ENCODE assay signal across 10 mouse cellular contexts in genomic region chr7:120934716-120935115, GRCm38 (mm10). TPM values are rescaled to one million over a fixed set of nuclear protein-coding genes. Genes with fewer than 3 reads are reported as not detected.
DNase-seq lines count a peak whose midpoint lies in the region; ATAC-seq and TF ChIP-seq lines count a peak whose summit lies in the region.
"Had no signal": no experiment of that assay in that cellular context is flagged by ENCODE, and none has a peak within 500 bp of the region (broad histone marks: within the 10 kb centered on the region; RNA-seq: fewer than 3 reads in every experiment).

No protein-coding gene starts in this region.

- no peaks in the 10 kb centered on the region for H3K27me3 ChIP-seq in heart, embryonic 10.5 days (ENCODE audit: insufficient read depth, poor library complexity, severe bottlenecking)
- no peaks in the 10 kb centered on the region for H3K27me3 ChIP-seq in stomach, postnatal 0 days (ENCODE audit: control insufficient read depth, insufficient read depth, low read length)
- H3K27me3 ChIP-seq: embryonic facial prominence, embryonic 15.5 days had no signal

- DNase-seq in heart, adult 11 months, result peak; percentile 94
- DNase-seq in heart, embryonic 10.5 days (ENCODE audit: low spot score), result no peak
- DNase-seq in frontal cortex, postnatal 36 days (ENCODE audit: low spot score in 2 of 2), result peak; percentile 44 to 62
- peak; percentile 52 to 71 for DNase-seq in kidney, postnatal 25 days
- DNase-seq in lung, postnatal 36 days, result peak; percentile 54
- DNase-seq in stomach, postnatal 0 days (ENCODE audit: low spot score), result peak; percentile 60

- 45% methylated on average over 5 of the region's 5 CpGs for WGBS in heart, embryonic 10.5 days
- 57% methylated on average over 5 of the region's 5 CpGs for WGBS in bone marrow, adult 2 months
- WGBS in stomach, postnatal 0 days, result 32% methylated on average over 5 of the region's 5 CpGs

- H3K9ac ChIP-seq in stomach, postnatal 0 days (ENCODE audit: low read length), result no peak overlapping the region
- H3K9ac ChIP-seq: embryonic facial prominence, embryonic 15.5 days had no signal

- H3K27ac ChIP-seq in heart, embryonic 10.5 days, result no peak overlapping the region
- H3K27ac ChIP-seq in bone marrow, adult 2 months (ENCODE audit: control insufficient read depth, insufficient read depth, low read depth, low read length, poor library complexity), result no peak overlapping the region
- no peak overlapping the region for H3K27ac ChIP-seq in stomach, postnatal 0 days (replicated peaks)
- H3K27ac ChIP-seq: embryonic facial prominence, embryonic 15.5 days had no signal

- H3K36me3 ChIP-seq in heart, embryonic 10.5 days, result peaks cover 99% of the 10 kb centered on the region
- H3K36me3 ChIP-seq in stomach, postnatal 0 days (ENCODE audit: control insufficient read depth, insufficient read depth, low read length), result peaks cover 43% of the 10 kb centered on the region

- no peaks in the 10 kb centered on the region for H3K9me3 ChIP-seq in heart, embryonic 10.5 days
- H3K9me3 ChIP-seq in stomach, postnatal 0 days (ENCODE audit: control insufficient read depth, low read length), result no peaks in the 10 kb centered on the region
- H3K9me3 ChIP-seq: embryonic facial prominence, embryonic 15.5 days had no signal

- TF ChIP-seq POLR2A in bone marrow, adult 2 months (IDR thresholded peaks at IDR 0.05; ENCODE audit: borderline replicate concordance, control insufficient read depth, low read depth, low read length), result no peak

- ATAC-seq in CD4-positive, CD25-positive, alpha-beta regulatory T cell, adult 4 months, result peak; percentile 94
- peak; percentile 67; the same call in 1 of the 2 replicates for ATAC-seq in stomach, postnatal 0 days (ENCODE audit: low FRiP score, low TSS enrichment)

- no peak for TF ChIP-seq EP300 in stomach, postnatal 0 days (optimal IDR thresholded peaks at IDR 0.05)

- no peak overlapping the region for H3K4me2 ChIP-seq in stomach, postnatal 0 days (replicated peaks; ENCODE audit: low read depth)
- H3K4me2 ChIP-seq: embryonic facial prominence, embryonic 15.5 days had no signal

- H3K4me1 ChIP-seq in heart, embryonic 10.5 days, result 0 out of 2 replicates have a peak, but pooled peaks cover 4% of the 10 kb centered on the region
- no peaks in the 10 kb centered on the region for H3K4me1 ChIP-seq in bone marrow, adult 2 months (ENCODE audit: control insufficient read depth, insufficient read depth, low read length)
- H3K4me1 ChIP-seq in stomach, postnatal 0 days (replicated peaks; ENCODE audit: control insufficient read depth, insufficient read depth), result no peaks in the 10 kb centered on the region
- H3K4me1 ChIP-seq: embryonic facial prominence, embryonic 15.5 days had no signal

- TF ChIP-seq CTCF in bone marrow, adult 2 months (IDR thresholded peaks at IDR 0.05; ENCODE audit: control insufficient read depth, insufficient read depth, low read length), result peak; percentile 77
- peak; percentile 92 for TF ChIP-seq CTCF in stomach, postnatal 0 days (IDR thresholded peaks at IDR 0.05; ENCODE audit: low read depth)

- no peak overlapping the region for H3K4me3 ChIP-seq in heart, embryonic 10.5 days
- H3K4me3 ChIP-seq in bone marrow, adult 2 months (replicated peaks; ENCODE audit: control insufficient read depth, low read depth, low read length), result no peak overlapping the region
- no peak overlapping the region for H3K4me3 ChIP-seq in stomach, postnatal 0 days (ENCODE audit: low read depth, low read length)
- H3K4me3 ChIP-seq: embryonic facial prominence, embryonic 15.5 days had no signal

RNA-seq across cellular contexts. Expression of gene Polr3e, which starts 17.2 kb away (rescaled TPM):
- polyA plus RNA-seq in heart, embryonic 10.5 days (2016; fragmentation: Nextera tagmentation; extraction: Ambion mirVana), result 32.3 and 36.9 TPM in 2 replicates
- polyA plus RNA-seq in CD4-positive, CD25-positive, alpha-beta regulatory T cell, adult 4 months (2017; shearing (Covaris generic)), result 10 to 100 TPM in 1 of 2 experiments, 1 to 10 TPM in 1; 8.1 to 15.8 TPM
- 6.5 and 14.2 TPM in 2 replicates for polyA plus RNA-seq in bone marrow, adult 2 months (2011; ENCODE audit: insufficient read depth, insufficient read length, low replicate concordance, missing spikeins)
- 16.1 and 17.7 TPM in 2 replicates for polyA plus RNA-seq in stomach, postnatal 0 days (2015; fragmentation: Nextera tagmentation; extraction: Ambion mirVana)

RNA-seq across cellular contexts. Expression of gene Cdr2, which starts 47.4 kb away (rescaled TPM):
- polyA plus RNA-seq in heart, embryonic 10.5 days (2016; fragmentation: Nextera tagmentation; extraction: Ambion mirVana), result 10.3 and 14.4 TPM in 2 replicates
- polyA plus RNA-seq in CD4-positive, CD25-positive, alpha-beta regulatory T cell, adult 4 months (2017; shearing (Covaris generic)), result 1 to 10 TPM in 1 of 2 experiments, under 1 TPM in 1; 0.43 to 1.6 TPM
- 104 and 196 TPM in 2 replicates for polyA plus RNA-seq in bone marrow, adult 2 months (2011; ENCODE audit: insufficient read depth, insufficient read length, low replicate concordance, missing spikeins)
- 5.0 and 5.6 TPM in 2 replicates for polyA plus RNA-seq in stomach, postnatal 0 days (2015; fragmentation: Nextera tagmentation; extraction: Ambion mirVana)

RNA-seq across cellular contexts. Expression of gene Mfsd13b, which starts 47.6 kb away (rescaled TPM):
- polyA plus RNA-seq in heart, embryonic 10.5 days (2016; fragmentation: Nextera tagmentation; extraction: Ambion mirVana), result 0.11 TPM in 1 of 2 replicates, not detected in the other
- polyA plus RNA-seq in CD4-positive, CD25-positive, alpha-beta regulatory T cell, adult 4 months (2017; shearing (Covaris generic)), result not detected
- not detected in 2 replicates for polyA plus RNA-seq in bone marrow, adult 2 months (2011; ENCODE audit: insufficient read depth, insufficient read length, low replicate concordance, missing spikeins)
- 0.19 and 0.34 TPM in 2 replicates for polyA plus RNA-seq in stomach, postnatal 0 days (2015; fragmentation: Nextera tagmentation; extraction: Ambion mirVana)
- polyA plus RNA-seq: neural tube, embryonic 14.5 days had no signal
